Mouse (Mus musculus) hindbrain, embryonic 11.5 days (tissue): Measurements from ENCODE around the gene Cops6. TPM values are rescaled to one million over a fixed set of nuclear protein-coding genes. Genes with fewer than 3 reads are reported as not detected.

Experiments
- ATAC-seq: fragments of 200-750 bp; cut with Nextera tagmentation; 2 replicates; pipeline ENCODE4 v1.8.0; 2017; ENCODE audit warnings: mild to moderate bottlenecking, moderate TSS enrichment, moderate library complexity; ENCODE audit not compliant: low FRiP score
- DNase-seq: peaks from one replicate; pipeline ENCODE4 v3.0.0-alpha.2; 2015; ENCODE audit warnings: low spot score
- H3K27ac ChIP-seq: fragments of 300-500 bp; sonication (generic); 2 replicates; pipeline ENCODE4 v1.5.1; 2014; ENCODE audit warnings: mild to moderate bottlenecking, low read depth, low read length
- H3K27me3 ChIP-seq: fragments of 300-500 bp; sonication (generic); 2 replicates; pipeline ENCODE4 v1.6.1; 2014; ENCODE audit warnings: mild to moderate bottlenecking, low read length, moderate library complexity, mixed read lengths; ENCODE audit not compliant: control insufficient read depth, insufficient read depth
- H3K36me3 ChIP-seq: fragments of 300-500 bp; sonication (generic); 2 replicates; pipeline ENCODE4 v1.6.1; 2014; ENCODE audit warnings: mild to moderate bottlenecking, low read length, moderate library complexity, mixed read lengths; ENCODE audit not compliant: control insufficient read depth, insufficient read depth
- H3K4me1 ChIP-seq: fragments of 300-500 bp; sonication (generic); replicated peaks from 2 replicates; pipeline ENCODE4 v1.6.1; 2014; ENCODE audit warnings: low read length, mixed read lengths; ENCODE audit not compliant: control insufficient read depth, insufficient read depth
- H3K4me2 ChIP-seq: fragments of 300-500 bp; sonication (generic); replicated peaks from 2 replicates; pipeline ENCODE4 v1.6.1; 2014; ENCODE audit warnings: mild to moderate bottlenecking, low read depth, low read length
- H3K4me3 ChIP-seq: fragments of 300-500 bp; sonication (generic); 2 replicates; pipeline ENCODE4 v1.5.1; 2014; ENCODE audit warnings: low read depth, low read length
- H3K9ac ChIP-seq: fragments of 300-500 bp; sonication (generic); 2 replicates; pipeline ENCODE4 v1.6.1; 2014; ENCODE audit warnings: low read depth, low read length
- H3K9me3 ChIP-seq: fragments of 300-500 bp; sonication (generic); 2 replicates; pipeline ENCODE4 v1.6.1; 2016; ENCODE audit warnings: low read length; ENCODE audit not compliant: control insufficient read depth
- WGBS: fragments of 180-500 bp; shearing (Covaris S2); extraction: QIAGEN DNeasy Blood & Tissue Kit; methylation state at CpG from one replicate; pipeline ENCODE4 v1.1.7; 2014; 5-methylcytosine and 5-hydroxymethylcytosine counted together
- polyA plus RNA-seq: library from polyadenylated mRNA; unstranded; fragments of >200 nt; fragmentation: Nextera tagmentation; extraction: Ambion mirVana; gene quantifications from 2 replicates; pipeline ENCODE4 v1.2.1, GENCODE M21; 2014

Gene Cops6
- polyA plus RNA-seq, 1 experiment from 2014 or later, result 261 TPM

DNA sequence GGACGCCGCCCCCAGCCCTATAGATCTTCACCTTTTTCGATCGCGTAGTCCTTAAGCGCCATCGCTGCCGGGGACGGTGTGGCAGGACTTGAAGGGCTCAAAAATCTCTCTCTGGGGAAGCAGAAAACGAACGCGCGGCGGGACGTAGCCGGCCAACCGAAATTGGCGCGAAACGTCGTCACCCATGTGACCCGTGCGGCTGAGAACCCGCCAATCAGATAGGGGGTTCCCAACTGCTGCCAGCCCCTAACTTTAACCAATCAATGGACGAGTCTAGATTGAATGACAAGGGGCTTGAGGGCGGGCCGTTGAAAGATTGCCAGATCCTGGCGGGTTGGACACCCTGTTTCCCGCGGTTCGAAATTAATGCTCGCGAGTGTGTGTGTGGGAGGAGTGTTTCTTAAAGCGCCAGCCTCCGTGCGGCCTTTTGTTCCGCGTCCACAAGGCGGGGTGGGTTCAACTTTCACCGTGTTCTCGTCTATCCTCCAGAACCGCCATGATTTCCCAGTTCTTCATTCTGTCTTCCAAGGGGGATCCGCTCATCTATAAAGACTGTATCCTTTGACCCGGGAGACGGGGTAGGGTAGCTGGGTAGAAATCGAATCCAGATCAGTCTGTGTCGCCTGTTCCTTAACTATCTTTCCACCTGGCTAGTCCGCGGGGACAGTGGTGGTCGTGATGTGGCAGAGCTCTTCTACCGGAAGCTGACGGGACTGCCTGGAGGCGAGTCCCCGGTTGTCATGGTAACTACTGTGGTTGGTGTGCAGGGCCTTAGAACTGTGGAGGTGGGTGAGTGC, 11.0 kb downstream of the Cops6 start, which contains the start of the genes Ap4m1 and Mcm7:
Gene Ap4m1 (plus strand): TSS at position 308 of the 797 bp plus-strand sequence.
Gene Mcm7 (minus strand): TSS at position 728 of the 797 bp plus-strand sequence.
- H3K4me2 ChIP-seq, result peak within 1 kb of the TSS; percentile 92
- H3K36me3 ChIP-seq, result peaks cover 14% of the 10 kb centered on the region; the same call in 1 of the 2 replicates
- under 1% methylated on average over 54 of the region's 54 CpGs for WGBS
- no peaks in the 10 kb centered on the region for H3K27me3 ChIP-seq
- H3K4me1 ChIP-seq, result peaks cover 3% of the 10 kb centered on the region; the same call in 1 of the 2 replicates
- H3K27ac ChIP-seq, result peak within 1 kb of the TSS; percentile 92
- H3K9ac ChIP-seq, result peak within 1 kb of the TSS; percentile 72
- ATAC-seq, result peak; percentile 92
- peak within 1 kb of the TSS; percentile 69 for H3K4me3 ChIP-seq
- DNase-seq, result peak; percentile 92
- no peaks in the 10 kb centered on the region for H3K9me3 ChIP-seq

DNA sequence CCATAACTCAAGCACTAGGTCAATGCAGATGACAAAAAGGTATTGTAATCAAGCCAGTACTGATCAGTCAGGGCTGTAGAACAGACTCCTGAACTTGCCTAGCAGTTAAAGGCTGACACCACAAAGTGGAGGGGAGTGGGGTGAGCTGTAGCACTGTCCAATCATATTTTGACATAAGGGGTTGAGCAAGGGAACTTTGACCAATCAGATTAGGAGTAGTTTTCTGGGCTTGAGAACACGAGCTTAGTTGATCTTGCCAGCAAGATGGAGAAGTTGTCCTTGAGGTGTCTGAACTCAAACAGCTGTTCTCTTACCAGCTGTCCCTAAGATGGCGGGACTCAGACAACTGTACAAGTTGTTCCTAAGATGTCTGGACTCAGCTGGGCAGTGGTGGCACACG, 12.3 kb downstream of the Cops6 start:
- 84% methylated on average over 3 of the region's 3 CpGs for WGBS
- peaks cover 5% of the 10 kb centered on the region; the same call in 1 of the 2 replicates for H3K36me3 ChIP-seq

DNA sequence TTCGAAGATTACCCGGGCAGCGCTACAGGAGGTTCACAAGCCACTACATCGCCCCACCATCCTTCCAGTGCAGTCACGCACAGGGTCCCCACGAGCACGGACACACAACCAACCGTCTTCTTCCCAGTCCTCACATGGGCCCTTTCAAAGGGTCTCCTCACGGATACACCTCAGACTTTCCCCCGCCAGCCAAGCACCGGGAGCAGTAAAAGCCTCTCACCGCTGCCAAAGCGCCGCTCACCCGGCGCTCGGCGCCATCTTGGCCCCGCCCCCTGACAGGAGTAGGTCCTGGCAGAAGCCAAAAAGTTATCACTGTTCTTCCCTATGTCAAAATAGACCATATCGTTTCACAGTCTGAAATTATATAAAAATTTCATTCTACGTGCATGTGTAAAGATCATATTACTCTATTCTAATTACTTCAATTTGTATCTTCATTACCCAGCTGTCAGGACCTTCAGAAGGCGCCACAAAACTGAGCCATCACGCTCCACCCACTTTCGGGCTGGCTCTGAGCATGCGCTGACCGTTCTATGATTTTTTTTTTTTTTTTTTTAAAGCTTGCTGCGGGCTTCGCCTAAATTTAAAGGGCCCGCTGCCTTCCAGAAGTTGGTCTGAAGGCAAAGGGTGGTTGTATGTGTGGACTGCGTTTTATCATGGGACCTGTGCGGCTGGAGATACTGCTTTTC, 26.2 kb downstream of the Cops6 start, which contains the start of the genes Taf6 and Cnpy4:
Gene Taf6 (minus strand): TSS at position 502 of the 689 bp plus-strand sequence.
Gene Cnpy4 (plus strand): TSS at position 536 of the 689 bp plus-strand sequence.
- peak; percentile 85 for ATAC-seq
- Histone ChIP-seq H3K36me3 (0 out of 2 replicates have a peak, but pooled peaks cover 10% of the 10 kb centered on the region), H3K27ac (peak within 1 kb of the TSS; percentile 51; the same call in 1 of the 2 replicates)

More for the DNA sequence above, 12.3 kb downstream of the Cops6 start:
- Histone ChIP-seq H3K9ac (no peak overlapping the region), H3K9me3 (no peaks in the 10 kb centered on the region), H3K4me3 (no peak overlapping the region), H3K4me2 (no peak overlapping the region), H3K27me3 (no peaks in the 10 kb centered on the region), H3K4me1 (peaks cover 3% of the 10 kb centered on the region; the same call in 1 of the 2 replicates), H3K27ac (no peak overlapping the region)
- DNase-seq, result no peak
- ATAC-seq, result no peak

GRCm38 (mm10) chr5:138187661-138188306, 26.9 kb downstream of the Cops6 start:
- Histone ChIP-seq H3K4me1 (no peaks in the 10 kb centered on the region), H3K4me2 (peak overlapping the region; percentile 54), H3K27me3 (no peaks in the 10 kb centered on the region), H3K36me3 (0 out of 2 replicates have a peak, but pooled peaks cover 8% of the 10 kb centered on the region), H3K9ac (peak overlapping the region; percentile 80), H3K9me3 (no peaks in the 10 kb centered on the region), H3K27ac (peak overlapping the region; percentile 51; the same call in 1 of the 2 replicates), H3K4me3 (peak overlapping the region; percentile 63)
- peak; percentile 82 for ATAC-seq
- peak; percentile 79 for DNase-seq
- under 1% methylated on average over 10 of the region's 10 CpGs for WGBS

More for the DNA sequence above, 26.2 kb downstream of the Cops6 start, which contains the start of the genes Taf6 and Cnpy4:
- under 1% methylated on average over 31 of the region's 31 CpGs for WGBS
- Histone ChIP-seq H3K4me3 (peak within 1 kb of the TSS; percentile 63), H3K9ac (peak within 1 kb of the TSS; percentile 80), H3K4me1 (no peaks in the 10 kb centered on the region), H3K4me2 (peak within 1 kb of the TSS; percentile 54), H3K9me3 (no peaks in the 10 kb centered on the region), H3K27me3 (no peaks in the 10 kb centered on the region)
- peak; percentile 87 for DNase-seq

DNA sequence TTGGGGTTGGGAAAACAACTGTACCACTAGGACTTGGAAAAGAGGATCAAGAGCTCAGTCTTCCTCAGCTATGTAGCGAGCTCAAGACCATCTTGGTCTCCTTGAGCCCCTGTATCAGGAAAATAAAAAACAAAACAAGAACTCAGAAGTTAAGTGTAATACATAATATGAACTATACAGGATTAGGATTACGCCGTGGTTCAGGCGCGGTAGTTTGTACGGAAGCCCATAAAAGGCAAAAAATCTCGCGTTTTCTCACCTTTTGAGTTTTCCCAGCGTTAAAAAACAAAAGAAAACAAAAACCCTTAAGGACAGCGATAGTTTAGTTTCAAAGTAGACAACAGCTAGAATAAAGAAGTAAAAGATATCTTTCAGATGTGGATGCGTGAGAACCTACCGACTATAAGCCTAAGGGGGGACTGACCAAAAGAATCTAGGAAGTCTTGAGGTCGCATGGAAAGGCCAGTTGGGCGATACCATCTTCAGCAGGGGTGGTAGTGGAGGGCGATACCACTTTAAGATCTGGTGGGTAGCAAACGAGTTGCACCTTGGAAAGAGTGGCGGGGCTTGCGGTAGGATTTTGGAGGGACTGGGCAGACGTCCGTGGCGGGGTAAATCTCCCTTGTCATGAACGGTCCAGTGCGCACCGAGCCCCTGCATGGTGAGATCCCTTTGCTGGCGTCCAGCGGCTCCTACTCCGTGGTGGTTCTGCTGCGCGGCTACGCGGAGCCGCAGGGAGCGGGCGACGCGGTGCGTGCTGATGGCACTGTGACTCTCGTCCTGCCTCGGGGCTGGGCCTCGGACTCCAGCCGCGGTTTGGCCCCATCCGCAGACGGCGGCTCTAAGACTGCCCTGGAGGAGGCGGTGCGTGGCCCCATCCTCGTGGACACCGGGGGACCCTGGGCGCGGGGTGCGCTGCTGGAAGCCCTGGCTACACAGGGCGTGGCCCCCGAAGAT, 33.2 kb downstream of the Cops6 start, which contains the start of gene Mblac1:
Gene Mblac1 (plus strand): TSS at position 544 of the 957 bp plus-strand sequence.
- peak within 1 kb of the TSS; percentile 91 for H3K9ac ChIP-seq
- H3K4me2 ChIP-seq, result peak within 1 kb of the TSS; percentile 74
- H3K9me3 ChIP-seq, result no peaks in the 10 kb centered on the region
- H3K4me1 ChIP-seq, result no peaks in the 10 kb centered on the region
- ATAC-seq (peak; percentile 86), DNase-seq (peak; percentile 89)
- 0 out of 2 replicates have a peak, but pooled peaks cover 3% of the 10 kb centered on the region for H3K36me3 ChIP-seq
- 8% methylated on average over 54 of the region's 54 CpGs for WGBS
- H3K4me3 ChIP-seq, result peak within 1 kb of the TSS; percentile 72
- no peaks in the 10 kb centered on the region for H3K27me3 ChIP-seq
- H3K27ac ChIP-seq, result peak within 1 kb of the TSS; percentile 82

GRCm38 (mm10) chr5:138194755-138195345, 34.0 kb downstream of the Cops6 start:
- H3K9ac ChIP-seq, result peak overlapping the region; percentile 91
- H3K4me3 ChIP-seq, result peak overlapping the region; percentile 72
- no peaks in the 10 kb centered on the region for H3K9me3 ChIP-seq
- no peaks in the 10 kb centered on the region for H3K27me3 ChIP-seq
- H3K4me2 ChIP-seq, result peak overlapping the region; percentile 74
- peak; percentile 61 for DNase-seq
- ATAC-seq, result peak; percentile 63
- H3K27ac ChIP-seq, result peak overlapping the region; percentile 82
- 0 out of 2 replicates have a peak, but pooled peaks cover 3% of the 10 kb centered on the region for H3K36me3 ChIP-seq
- no peaks in the 10 kb centered on the region for H3K4me1 ChIP-seq
- 3% methylated on average over 29 of the region's 29 CpGs for WGBS

- no peak overlapping the region for H3K4me3 ChIP-seq
- H3K27me3 ChIP-seq, result no peaks in the 10 kb centered on the region
- H3K36me3 ChIP-seq, result no peaks in the 10 kb centered on the region
- ATAC-seq, result no peak
- H3K4me1 ChIP-seq, result no peaks in the 10 kb centered on the region
- 78% methylated on average over 7 of the region's 7 CpGs for WGBS
- H3K9me3 ChIP-seq, result no peaks in the 10 kb centered on the region
- H3K4me2 ChIP-seq, result peak overlapping the region; percentile 74
- no peak for DNase-seq
- H3K9ac ChIP-seq, result no peak overlapping the region
- no peak overlapping the region for H3K27ac ChIP-seq
Measured at GRCm38 (mm10) chr5:138195463-138195862, 34.6 kb downstream of the Cops6 start.
